Mouse (Mus musculus) urinary bladder, postnatal 10 days (tissue): ENCODE data around the gene Rab12.
"Not testable (repeated sequence)": the region's sequence is repeated elsewhere in the genome, so short reads cannot be mapped to it uniquely, and the experiment has no call there.

Experiments
- DNase-seq: peaks from one replicate; pipeline ENCODE4 v3.0.0; 2022; ENCODE audit warnings: low spot score

The Rab12 gene

DNA sequence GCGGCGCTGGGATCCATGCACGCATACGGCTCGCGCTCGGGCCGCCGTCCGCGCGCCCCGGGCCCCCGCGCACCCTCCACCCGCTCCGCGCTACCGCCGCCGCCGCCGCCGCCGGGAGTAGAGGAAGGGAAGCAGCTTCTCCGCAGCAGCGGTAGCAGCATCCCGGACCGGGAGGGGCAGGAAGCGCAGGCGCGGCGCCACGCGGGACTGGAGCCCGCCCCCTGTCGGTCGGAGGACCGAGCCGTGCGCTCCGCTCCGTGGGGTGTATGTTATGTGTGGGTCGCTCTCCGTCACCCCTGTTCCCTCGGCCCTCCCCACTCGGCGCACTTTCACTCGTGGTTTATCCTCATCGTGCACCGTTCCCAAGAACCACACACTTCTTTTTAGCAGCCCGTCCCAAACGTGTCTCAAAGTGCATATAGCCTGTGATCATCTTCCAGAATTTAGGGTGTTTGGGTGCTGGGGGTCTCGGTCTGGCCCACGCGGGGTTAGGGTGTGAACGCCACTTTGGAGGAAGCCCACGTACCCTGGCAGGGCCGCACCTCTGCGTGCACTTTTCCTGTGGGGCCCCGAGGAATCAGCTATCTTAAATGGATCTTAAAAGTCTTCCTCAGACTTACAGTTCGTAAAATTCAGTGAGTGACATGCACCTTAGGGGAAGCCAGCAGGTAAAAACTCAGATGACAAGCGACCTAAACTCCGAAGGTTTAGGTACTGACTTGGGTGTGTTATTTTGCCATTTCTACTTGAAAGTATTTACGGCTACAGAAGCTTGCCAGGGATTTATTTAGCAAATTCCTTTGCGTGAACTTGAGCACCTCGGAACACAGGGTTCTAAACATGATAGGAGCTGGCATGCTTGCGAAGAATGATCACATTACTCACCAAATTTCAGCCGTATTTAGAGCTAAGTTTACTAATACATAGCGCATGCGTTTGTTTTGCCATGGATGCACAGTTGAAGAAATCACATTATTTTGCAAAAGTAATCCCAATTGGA lies at the start of gene Rab12:
Gene Rab12, minus strand, starts transcription at position 176 of the 1,000 bp plus-strand sequence.
- peak; percentile 48 for DNase-seq

DNA sequence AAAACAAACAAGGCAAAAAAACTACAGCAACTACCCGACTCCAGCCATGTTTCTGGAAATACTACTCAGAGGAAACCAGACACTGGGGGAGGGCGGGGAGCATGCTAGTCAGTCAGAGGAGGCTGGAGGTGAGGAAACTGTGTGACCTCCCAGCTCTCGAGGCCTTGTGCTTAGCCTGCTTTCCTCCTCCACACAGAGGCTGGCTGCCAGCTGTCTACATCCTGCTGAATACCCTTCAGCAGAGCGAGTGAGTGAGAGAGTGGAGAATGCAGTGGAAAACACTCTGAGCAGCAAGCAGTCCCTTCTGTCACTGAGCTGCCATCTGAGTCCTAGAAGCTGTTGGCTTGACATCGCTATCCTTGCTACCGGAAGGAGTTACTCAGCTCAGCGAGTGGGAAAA lies 44.7 kb upstream of the Rab12 start:
- DNase-seq, result no peak

GRCm38 (mm10) chr17:66563551-66563950 lies 44.0 kb upstream of the Rab12 start:
- DNase-seq, result no peak

- DNase-seq, result no peak
Measured at GRCm38 (mm10) chr17:66561380-66561779, 41.9 kb upstream of the Rab12 start.

GRCm38 (mm10) chr17:66558404-66559317 lies 39.1 kb upstream of the Rab12 start:
- no peak for DNase-seq

- no peak for DNase-seq
Measured at GRCm38 (mm10) chr17:66552690-66553089, 33.2 kb upstream of the Rab12 start.

DNA sequence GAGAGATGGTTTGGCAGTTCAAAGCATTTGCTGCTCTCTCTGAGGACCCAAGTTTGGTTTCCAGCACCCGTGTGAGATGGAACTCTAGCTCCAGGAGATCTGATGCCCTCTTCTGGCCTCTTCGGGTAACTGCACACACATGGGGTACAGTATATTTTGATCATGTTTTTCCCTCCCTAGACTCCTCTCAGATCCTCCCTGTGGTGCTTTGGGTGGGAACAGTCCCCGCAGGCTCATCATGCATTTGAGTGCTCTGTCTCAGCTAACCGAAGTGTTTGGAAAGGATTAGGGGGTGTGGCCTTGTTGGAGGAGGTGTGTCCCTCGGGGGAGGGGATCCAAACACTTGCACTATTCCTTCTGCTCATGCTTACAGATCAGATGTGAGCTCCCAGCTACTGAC lies 31.0 kb upstream of the Rab12 start:
- no peak for DNase-seq

- no peak for DNase-seq
Measured at GRCm38 (mm10) chr17:66532285-66532684, 12.8 kb upstream of the Rab12 start.

DNA sequence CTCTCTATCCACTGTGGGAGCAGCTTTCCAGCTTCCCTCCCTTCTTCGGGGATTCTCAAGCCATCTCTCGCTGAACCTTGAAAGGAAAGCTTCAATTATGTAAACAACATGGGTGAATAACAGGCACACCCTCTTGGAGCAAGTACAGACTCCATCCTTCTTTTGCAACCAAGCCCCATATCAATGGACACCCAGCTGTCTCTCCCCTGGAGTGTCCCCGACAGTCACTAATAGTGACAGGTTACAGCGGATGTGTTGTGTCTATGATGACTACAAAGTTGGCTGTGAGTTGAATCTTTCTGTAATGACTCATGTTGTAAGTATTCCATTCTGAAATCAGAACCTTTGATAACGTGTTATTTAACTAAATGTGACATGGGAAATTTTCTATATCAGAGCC lies 3.9 kb upstream of the Rab12 start:
- DNase-seq, result no peak

GRCm38 (mm10) chr17:66522631-66523030 lies 3.1 kb upstream of the Rab12 start:
- DNase-seq, result not testable (repeated sequence)

GRCm38 (mm10) chr17:66518877-66519553 lies 514 bp downstream of the Rab12 start:
- no peak for DNase-seq

DNA sequence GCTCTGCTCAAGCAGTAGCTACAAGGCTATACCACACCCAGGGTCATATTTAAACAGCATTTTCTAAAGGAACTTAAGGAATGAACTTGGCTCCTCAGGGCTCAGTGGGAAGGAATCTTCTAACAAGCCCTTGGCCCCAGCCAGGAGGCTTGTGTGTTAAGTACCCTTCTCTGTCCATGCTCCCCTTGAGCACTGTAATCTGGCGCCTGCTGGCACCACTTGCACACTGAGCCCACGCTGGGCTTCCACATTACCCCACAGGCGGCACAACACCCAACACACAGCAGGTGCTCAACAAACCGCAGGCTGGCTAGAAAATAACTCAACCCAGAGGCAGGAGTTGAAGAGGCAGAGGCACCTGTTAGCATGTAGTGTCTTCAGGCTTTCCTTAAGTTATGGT lies 2.6 kb downstream of the Rab12 start:
- no peak for DNase-seq

DNA sequence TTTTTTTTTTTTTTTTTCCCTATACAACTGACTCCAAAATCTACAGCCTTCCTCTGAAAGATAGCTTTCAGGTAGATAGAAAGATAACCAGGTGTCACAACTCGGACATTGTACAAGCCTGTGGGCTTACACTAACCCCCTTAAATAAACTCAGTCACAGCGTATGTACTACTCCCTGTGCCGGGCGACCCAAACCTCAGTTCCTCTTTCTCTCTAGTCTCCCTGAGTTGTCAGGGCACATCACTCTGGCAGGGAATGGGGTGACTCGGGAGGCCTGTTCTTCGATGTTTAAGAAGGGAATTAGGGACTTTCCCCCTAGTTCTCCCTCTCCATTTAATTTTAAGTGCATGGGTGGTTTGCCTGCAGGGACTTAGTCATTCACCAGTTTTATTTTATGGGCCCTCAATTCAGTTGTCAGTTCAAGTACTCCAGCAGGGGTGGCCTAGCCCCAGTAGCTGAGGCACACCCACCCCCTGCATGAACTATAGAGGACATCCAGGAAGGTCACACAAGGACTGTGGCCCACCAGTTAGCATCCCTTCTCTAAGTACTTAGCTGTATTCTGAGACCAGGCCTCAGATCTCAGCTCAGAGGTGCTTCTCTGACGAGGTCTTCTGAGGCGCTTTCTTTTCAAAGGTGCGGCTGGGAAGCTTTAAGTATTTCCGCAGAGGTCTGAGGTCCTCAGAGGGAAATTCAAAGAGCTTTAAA lies 5.1 kb downstream of the Rab12 start:
- no peak for DNase-seq

- no peak for DNase-seq
Measured at GRCm38 (mm10) chr17:66512202-66512956, 7.2 kb downstream of the Rab12 start.

DNA sequence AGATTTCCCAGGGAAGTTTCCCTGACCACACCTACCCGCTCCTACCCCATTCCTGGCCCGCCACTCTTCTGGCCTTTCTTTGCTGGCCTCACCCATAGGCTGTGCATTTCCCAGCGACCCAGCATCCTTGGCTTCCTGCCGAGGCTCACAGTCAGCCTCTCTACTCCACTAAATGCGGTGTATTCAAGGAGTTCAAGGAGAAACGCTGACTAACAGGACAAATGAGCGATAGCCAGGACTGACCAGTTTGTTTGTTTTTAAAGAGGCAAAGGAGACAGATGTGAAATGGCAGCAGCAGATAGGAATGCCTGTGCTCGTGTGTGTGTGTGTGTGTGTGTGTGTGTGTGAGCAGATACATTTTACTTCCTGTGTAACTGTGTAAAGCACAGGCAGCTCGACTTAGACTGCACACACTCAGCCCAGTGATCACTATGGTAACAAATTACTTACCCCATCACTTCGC lies 9.3 kb downstream of the Rab12 start:
- DNase-seq, result no peak

DNA sequence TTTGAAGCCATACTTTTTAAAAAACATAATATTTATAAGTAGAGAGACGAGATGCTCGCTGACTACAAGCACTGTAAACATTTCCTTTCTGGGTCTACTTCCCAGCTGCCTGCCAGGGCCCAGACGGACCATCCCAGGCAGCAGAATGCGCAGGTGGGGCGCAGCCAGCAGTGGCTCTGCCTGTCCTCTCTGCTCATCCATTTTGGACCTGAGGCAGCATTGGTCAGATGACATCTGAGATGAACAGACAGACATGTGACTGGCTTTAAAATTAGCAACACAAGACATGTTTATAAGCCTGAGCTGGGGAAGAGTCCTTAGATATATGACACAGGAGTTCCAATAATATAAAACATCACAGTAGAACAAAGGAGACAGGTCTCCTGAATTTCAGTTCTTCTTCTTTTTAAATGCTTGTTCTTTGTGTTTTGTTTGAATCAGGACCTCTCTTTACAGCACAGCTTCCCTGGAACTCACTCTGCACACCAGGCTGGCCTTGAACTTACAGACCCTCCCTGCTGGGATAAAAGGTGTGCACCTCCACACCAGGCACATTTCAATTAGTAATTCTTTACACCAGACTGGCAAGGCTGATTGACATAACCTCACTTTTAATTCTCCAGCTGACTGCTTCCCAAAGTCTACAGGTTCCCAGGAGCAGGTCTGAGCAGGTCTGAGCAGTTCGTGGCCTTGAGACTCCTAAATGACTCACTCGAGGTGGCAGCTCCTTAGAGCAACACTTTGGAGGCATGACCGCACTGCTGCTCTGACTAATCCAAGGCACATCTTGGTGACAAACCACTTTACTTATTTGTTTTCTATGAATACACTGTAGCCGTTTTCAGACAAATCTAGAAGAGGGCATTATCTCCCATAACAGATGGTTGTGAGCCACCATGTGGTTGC lies 12.2 kb downstream of the Rab12 start:
- no peak for DNase-seq

DNA sequence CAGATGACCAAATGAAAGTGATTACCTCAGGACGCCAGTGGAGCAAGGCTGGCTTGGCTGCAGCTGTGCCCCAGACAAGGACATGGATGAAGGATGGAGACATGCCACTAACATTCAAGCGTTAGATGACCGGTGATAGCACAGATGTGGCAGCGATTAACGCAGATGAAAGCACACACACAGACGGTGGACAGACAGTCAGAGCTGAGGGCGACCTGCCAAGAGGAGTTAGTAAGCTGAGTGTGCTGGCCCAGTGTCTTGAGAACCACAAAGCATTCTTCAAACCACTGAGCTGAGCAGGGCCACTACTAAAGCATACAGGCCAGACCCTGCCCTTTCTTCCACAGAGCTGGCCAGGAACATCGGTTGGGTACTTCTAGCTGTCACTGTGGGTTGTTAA lies 14.6 kb downstream of the Rab12 start:
- no peak for DNase-seq

DNA sequence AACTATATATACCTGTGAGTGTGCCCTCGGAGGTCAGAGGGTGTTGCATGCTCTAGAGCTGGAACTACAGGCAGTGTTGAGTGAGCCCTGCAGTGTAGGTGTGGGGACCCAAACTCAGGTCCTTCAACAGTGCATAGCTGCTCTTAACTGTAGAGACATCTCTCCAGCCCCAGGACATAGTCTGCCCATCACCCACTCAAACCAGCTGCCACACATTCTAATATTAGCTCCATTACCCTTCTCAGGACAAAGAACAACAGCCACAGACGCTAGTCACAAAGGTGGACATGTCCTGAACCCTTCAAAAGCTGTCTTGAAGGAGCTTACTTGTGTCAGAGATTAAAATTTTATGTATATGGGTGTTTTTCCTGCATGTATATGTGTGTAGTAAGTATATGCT lies 15.3 kb downstream of the Rab12 start:
- no peak for DNase-seq

DNA sequence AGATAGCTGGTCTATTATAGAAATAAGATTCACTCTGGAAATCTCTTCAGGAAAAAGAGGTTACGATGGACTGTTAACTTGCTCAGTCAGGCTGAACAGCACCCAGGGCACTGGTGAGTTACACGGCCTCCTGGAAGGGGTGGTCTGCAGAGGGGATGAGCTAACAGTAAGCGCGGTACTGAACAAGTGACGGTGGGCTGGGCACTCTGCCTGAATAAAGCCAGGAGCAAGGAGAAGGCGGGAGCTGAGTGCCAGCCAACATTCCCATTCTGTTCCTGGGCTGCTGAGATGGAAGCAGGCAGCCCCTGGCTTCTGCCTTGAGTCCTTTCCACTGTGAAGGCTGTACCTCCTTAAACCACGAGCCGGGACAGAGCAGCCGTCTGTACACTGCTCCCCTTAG lies 16.1 kb downstream of the Rab12 start:
- DNase-seq, result no peak

DNA sequence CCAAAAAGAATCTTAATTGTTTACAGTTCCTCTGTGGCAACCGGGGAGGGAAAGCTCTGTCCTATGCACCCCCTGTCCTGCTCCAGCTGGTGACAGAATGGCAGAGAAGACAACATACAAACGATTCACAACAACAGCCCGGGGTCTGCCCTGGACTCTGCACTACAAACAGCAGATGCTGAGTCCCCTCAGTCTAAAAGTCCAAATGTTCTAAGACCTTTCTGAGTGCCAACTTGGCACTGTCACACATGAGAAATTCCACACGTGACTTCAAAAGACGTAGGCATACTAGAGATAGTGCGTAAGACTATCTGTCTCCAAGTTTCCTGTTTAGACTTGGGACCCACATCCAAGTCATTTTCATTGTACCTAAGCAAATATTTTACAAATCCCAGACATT lies 16.7 kb downstream of the Rab12 start:
- DNase-seq, result no peak
